Mouse (Mus musculus) megakaryocyte, embryonic 14.5 days (primary cell): ENCODE measurements at regions not wholly inside any gene's neighbourhood (a gene's known extent, or its start where the extent isn't known, plus 50 kb on each side); places are given as distances from the start of the nearest gene placed in this dataset.

ENCODE experiments used
- FLI1 ChIP-seq: IDR thresholded peaks from 2 replicates; pipeline ENCODE4 v1.6.1; 2012; ENCODE audit warnings: low read length, inconsistent platforms, mixed read lengths
- GATA1 ChIP-seq: IDR thresholded peaks from 3 replicates; pipeline ENCODE4 v1.6.1; 2012; ENCODE audit warnings: mixed read lengths, low read length, inconsistent platforms, borderline replicate concordance

DNA sequence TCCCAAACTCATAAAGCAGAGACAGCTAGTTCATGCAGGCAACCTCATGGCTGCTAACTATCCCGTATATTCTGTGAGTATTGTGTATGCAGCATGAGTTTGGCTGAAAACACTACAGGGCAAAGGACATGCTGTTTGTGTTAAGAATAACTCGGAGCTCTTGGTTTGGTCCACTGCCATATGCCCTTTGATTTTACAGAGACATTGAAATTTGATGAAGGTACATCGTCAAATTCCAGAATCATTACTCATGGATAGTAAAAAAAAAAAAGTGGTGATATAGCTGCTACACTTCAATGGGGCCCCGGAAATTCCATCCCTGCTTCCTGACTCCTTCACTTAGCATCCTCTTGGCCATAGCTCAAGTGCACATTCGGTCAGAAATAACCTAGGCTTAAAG, 159.3 kb upstream of the Ccdc122 start:
- TF ChIP-seq GATA1 (no peak), FLI1 (no peak)
